Mouse (Mus musculus) stomach, postnatal 0 days (tissue): Measurements from ENCODE around the gene Gm4312. TPM values are rescaled to one million over a fixed set of nuclear protein-coding genes. Genes with fewer than 3 reads are reported as not detected.
"Not testable (repeated sequence)": the region's sequence is repeated elsewhere in the genome, so short reads cannot be mapped to it uniquely, and the experiment has no call there.

Source experiments
- ATAC-seq: fragments of 200-750 bp; cut with Nextera tagmentation; 2 replicates; pipeline ENCODE4 v1.8.0; 2017; ENCODE audit not compliant: low FRiP score, low TSS enrichment
- DNase-seq: peaks from one replicate; pipeline ENCODE4 v3.0.0-alpha.2; 2016; ENCODE audit warnings: low spot score
- H3K27ac ChIP-seq: fragments of 300-500 bp; sonication (generic); replicated peaks from 2 replicates; pipeline ENCODE4 v1.5.1; 2014; ENCODE audit warnings: mild to moderate bottlenecking, control low read depth
- H3K27me3 ChIP-seq: fragments of 300-500 bp; sonication (generic); 2 replicates; pipeline ENCODE4 v1.6.1; 2014; ENCODE audit warnings: low read length; ENCODE audit not compliant: control insufficient read depth, insufficient read depth
- H3K36me3 ChIP-seq: fragments of 300-500 bp; sonication (generic); 2 replicates; pipeline ENCODE4 v1.6.1; 2014; ENCODE audit warnings: low read length, mixed read lengths; ENCODE audit not compliant: control insufficient read depth, insufficient read depth
- H3K4me1 ChIP-seq: fragments of 300-500 bp; sonication (generic); replicated peaks from 2 replicates; pipeline ENCODE4 v1.6.1; 2014; ENCODE audit warnings: antibody characterized with exemption; ENCODE audit not compliant: control insufficient read depth, insufficient read depth
- H3K4me2 ChIP-seq: fragments of 300-500 bp; sonication (generic); replicated peaks from 2 replicates; pipeline ENCODE4 v1.6.1; 2014; ENCODE audit warnings: low read depth, mild to moderate bottlenecking, control low read depth, moderate library complexity
- H3K4me3 ChIP-seq: fragments of 300-500 bp; sonication (generic); 2 replicates; pipeline ENCODE4 v1.5.1; 2014; ENCODE audit warnings: low read depth, low read length, control low read depth
- H3K9ac ChIP-seq: fragments of 300-500 bp; sonication (generic); 2 replicates; pipeline ENCODE4 v1.6.1; 2014; ENCODE audit warnings: mild to moderate bottlenecking, low read length, control low read depth, mixed read lengths
- H3K9me3 ChIP-seq: fragments of 300-500 bp; sonication (generic); 2 replicates; pipeline ENCODE4 v1.6.1; 2016; ENCODE audit warnings: low read length; ENCODE audit not compliant: control insufficient read depth
- WGBS: fragments of 180-500 bp; shearing (Covaris S2); extraction: QIAGEN DNeasy Blood & Tissue Kit; methylation state at CpG from one replicate; pipeline ENCODE4 v1.1.7; 2014; 5-methylcytosine and 5-hydroxymethylcytosine counted together
- polyA plus RNA-seq: library from polyadenylated mRNA; unstranded; fragments of >200 nt; fragmentation: Nextera tagmentation; extraction: Ambion mirVana; gene quantifications from 2 replicates; pipeline ENCODE4 v1.2.1, GENCODE M21; 2015

Gm4312 gene
- polyA plus RNA-seq, 1 experiment from 2014 or later, result not detected

GRCm38 (mm10) chr10:100335376-100335775 lies 47.0 kb downstream of the Gm4312 start, which contains the start of gene Gm4301:
TSS of gene Gm4301 (plus strand) at chr10:100335676.
- H3K4me1 ChIP-seq, ATAC-seq, H3K27ac ChIP-seq, DNase-seq, H3K36me3 ChIP-seq, H3K4me3 ChIP-seq, H3K27me3 ChIP-seq, H3K4me2 ChIP-seq, H3K9me3 ChIP-seq, H3K9ac ChIP-seq: not testable (repeated sequence)
- no CpG with 5 or more reads among the region's 2 CpGs for WGBS

Other genes starting within 250 kb of the Gm4312 start
- gene Gm4301, start 46.9 kb downstream of the Gm4312 start, polyA plus RNA-seq, result not detected in 2 replicates
- gene Gm4302, start 41.7 kb downstream of the Gm4312 start, polyA plus RNA-seq, result not detected in 2 replicates
- not detected in 2 replicates for gene Gm4303, start 36.6 kb downstream of the Gm4312 start, polyA plus RNA-seq
- not detected in 2 replicates for gene Gm4305, start 31.5 kb downstream of the Gm4312 start, polyA plus RNA-seq
- gene Gm4307, start 21.2 kb downstream of the Gm4312 start, polyA plus RNA-seq, result not detected in 2 replicates
- 7.6 TPM in 2 replicates for gene Tmtc3, start 104.8 kb upstream of the Gm4312 start, polyA plus RNA-seq
- gene Cep290, start 105.0 kb upstream of the Gm4312 start, polyA plus RNA-seq, result 2.0 and 2.1 TPM in 2 replicates
- 5.8 and 6.6 TPM in 2 replicates for gene 4930430F08Rik, start 207.9 kb upstream of the Gm4312 start, polyA plus RNA-seq
- gene 1700017N19Rik, start 207.9 kb upstream of the Gm4312 start, polyA plus RNA-seq, result not detected in 2 replicates